Mouse (Mus musculus): ENCODE data around the gene Vdr.

Vdr gene

DNA sequence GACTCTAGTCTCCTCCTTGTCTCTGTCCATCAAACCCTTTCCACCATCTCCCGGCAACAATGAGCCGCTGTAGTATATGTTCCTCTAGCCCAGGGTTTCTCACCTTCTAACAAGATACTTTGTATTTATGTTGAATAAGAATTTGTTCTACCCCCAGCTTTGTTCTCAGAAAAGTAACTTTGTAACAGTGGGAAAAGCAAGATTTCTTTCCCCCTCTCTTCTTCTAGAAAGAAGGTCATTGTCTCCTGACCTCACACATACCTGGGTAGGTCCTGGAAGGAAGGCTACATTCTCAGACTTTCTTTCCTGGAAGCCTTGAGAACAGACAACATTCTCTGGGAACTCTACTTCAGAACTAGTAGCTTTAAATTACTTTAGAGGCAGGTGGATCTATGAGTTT, at the start of gene Vdr:
Gene Vdr (minus strand): TSS at position 101 of the 400 bp plus-strand sequence.
- no peak for DNase-seq (ENCODE audit: low spot score in 2 of 2)

- DNase-seq (ENCODE audit: low spot score in 2 of 2): no peak
Observed at GRCm38 (mm10) chr15:97956416-97956815, 46.0 kb upstream of the Vdr start.

- no peak for DNase-seq (ENCODE audit: low spot score in 2 of 2)
Observed at GRCm38 (mm10) chr15:97955742-97956141, 45.3 kb upstream of the Vdr start.

- DNase-seq (ENCODE audit: low spot score in 2 of 2): no peak
Observed at GRCm38 (mm10) chr15:97955286-97955685, 44.9 kb upstream of the Vdr start.

GRCm38 (mm10) chr15:97954671-97955070, 44.2 kb upstream of the Vdr start:
- no peak for DNase-seq (ENCODE audit: low spot score in 2 of 2)

DNA sequence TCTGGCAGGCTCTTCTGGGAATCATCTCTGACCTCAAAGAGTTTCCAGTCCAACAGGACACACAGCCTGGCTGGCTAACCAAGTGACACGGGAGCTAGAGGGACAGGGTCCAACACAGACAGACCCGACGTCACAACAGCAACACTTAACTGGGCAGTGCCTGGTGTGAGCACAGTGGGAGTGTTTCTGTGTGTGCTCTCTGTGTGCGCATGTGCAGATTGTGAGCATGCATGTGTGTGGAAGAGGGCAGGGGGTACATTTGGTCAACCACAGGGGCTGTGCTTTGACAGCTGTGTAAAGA, 42.4 kb upstream of the Vdr start:
- DNase-seq (ENCODE audit: low spot score in 2 of 2): no peak

GRCm38 (mm10) chr15:97952137-97952888, 41.9 kb upstream of the Vdr start:
- peak; percentile 33 to 75 for DNase-seq (ENCODE audit: low spot score in 2 of 2)

DNA sequence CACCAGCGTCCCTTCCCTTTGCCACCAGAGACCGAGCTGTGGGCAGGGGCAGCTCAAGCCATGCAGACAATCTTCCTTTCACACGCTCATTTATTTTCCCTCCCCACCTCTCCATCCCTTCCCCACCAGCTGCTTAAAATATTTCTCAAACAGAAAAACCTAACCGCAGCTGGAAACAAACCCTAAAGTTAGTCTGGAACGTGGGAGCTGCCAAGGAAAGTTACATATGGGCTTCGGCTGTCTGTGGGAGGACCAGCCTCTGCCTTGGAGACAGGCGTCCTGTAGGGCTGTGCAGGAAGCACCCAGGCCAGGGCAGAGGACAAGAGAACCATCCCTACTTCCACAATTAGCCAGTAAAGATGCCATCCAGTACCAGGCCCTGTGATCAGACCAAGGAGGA, 39.8 kb upstream of the Vdr start:
- DNase-seq (ENCODE audit: low spot score in 2 of 2): no peak

DNA sequence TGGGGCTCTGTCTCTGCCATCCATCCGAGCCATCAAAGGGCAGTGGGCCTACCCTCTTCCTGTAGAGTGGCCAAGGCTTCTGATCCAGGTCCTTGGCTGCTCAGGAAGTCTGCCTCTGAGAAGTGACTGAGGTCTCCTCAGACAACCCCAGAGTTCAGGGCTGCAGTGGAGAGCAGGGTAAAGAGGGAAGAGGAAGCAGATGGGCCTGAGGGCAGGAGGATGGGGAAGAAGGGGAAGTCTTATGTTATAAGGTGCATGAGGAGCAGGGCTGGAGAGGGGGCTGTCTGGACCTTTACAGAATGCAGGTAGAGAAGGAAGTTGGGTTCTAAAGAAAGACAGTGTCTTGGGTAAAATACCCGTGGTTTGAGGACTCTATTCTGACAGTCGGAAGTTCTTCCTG, 39.3 kb upstream of the Vdr start:
- no peak for DNase-seq (ENCODE audit: low spot score in 2 of 2)

- no peak for DNase-seq (ENCODE audit: low spot score in 2 of 2)
Observed at GRCm38 (mm10) chr15:97948720-97949119, 38.3 kb upstream of the Vdr start.

DNA sequence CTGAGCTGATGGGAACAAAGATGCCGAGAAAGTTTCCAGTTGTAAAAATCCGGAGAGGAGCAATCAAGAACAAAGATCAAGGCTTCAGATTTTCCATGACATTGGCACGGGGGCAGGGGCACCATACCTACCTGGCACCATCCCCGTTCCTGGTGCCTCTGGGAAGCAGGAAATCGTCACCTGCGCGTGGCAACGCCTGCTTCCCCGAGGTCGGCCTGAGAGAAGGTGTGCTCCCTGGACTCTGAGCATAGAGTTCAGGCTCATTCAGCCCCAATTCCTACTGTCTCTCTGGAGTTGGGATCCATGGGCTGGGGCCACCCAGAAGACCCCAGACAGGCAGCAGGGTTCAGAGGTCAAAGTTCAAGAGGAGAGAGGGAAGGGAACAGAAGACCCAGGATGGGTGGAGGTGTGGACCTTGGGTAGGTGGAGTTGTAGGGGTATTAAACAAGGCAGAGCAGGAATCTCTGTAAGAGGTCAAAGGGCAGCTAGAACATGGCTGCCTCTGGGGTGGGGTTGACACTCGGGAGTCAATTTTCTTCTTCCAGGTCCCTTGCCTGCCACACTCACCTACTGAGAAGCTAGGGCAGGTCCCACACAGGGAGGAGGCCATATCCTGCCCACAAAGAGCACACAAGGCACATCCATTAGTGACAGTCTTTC, 35.4 kb upstream of the Vdr start:
- DNase-seq (ENCODE audit: low spot score in 2 of 2): no peak

DNA sequence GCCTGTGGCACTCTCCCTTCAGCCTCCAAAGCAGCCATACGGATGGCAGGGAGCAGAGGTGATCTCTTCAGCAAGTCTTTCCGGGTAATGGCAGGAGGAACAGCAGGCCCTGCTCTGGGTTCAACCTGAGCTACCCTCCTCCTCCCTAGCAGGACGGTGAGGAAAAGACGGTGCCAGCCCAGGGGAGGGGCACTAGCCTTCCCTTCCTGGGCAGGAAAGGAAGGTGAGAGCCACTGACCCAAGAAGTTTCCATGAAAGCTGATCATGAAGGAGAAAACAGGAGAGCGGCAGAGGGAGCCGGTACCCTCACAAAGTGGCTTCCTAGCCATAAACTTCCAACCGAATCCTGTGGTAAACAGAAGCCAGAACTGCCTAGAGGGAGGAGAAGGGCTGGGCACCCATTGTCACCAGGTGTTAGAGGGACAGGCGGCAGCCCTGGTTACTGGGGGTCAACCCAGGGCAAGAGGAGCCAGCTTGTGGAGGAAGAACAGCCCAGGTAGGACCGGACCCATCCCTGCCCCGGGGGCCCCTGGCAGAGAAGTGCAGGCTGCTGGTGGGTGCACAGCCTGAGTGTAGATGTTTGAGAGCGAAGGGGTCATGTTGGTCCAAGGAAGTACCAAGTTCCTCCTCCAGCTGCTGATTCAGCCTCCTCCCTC, 34.6 kb upstream of the Vdr start:
- DNase-seq (ENCODE audit: low spot score in 2 of 2): no peak

GRCm38 (mm10) chr15:97943356-97943755, 32.9 kb upstream of the Vdr start:
- DNase-seq (ENCODE audit: low spot score in 2 of 2): no peak

DNA sequence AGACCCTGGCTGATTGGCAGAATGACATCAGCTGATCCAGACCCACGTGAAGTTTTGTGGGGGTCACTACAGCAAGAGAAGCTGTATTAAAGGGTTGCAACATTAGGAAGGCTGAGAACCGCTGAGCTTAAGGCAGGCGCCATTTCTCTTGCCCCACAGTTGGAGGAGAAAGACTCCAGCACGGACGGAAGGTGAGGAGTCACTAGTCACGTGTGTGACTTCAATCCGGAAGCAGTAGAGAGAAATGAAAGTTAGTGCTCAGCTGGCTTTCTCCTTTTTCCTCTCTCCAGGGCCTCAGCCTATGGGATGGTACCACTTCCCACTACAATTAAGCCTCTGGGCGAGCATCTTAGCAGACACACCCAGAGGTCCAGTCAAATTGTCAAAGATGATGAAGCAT, 32.1 kb upstream of the Vdr start:
- DNase-seq (ENCODE audit: low spot score in 2 of 2): no peak

DNA sequence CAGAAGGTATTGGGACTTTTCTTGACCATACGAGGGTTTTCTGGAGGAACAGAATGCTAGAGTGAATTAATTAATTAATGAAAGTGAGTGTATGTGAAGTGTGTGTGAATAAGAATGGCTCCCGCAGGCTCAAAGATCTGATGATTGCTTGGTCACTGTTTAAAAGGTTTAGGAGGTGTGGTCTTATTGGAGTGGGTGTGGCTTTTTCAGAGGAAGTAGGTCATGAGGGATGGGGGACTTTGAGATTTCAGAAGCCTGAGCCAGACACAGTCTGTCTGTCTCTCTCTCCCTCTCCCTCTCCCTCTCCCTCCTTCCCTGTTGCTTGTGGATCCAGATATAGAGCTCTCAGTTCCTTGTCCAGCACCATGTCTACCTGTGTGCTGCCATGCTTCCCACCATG, 30.9 kb upstream of the Vdr start:
- no peak for DNase-seq (ENCODE audit: low spot score in 2 of 2)

DNA sequence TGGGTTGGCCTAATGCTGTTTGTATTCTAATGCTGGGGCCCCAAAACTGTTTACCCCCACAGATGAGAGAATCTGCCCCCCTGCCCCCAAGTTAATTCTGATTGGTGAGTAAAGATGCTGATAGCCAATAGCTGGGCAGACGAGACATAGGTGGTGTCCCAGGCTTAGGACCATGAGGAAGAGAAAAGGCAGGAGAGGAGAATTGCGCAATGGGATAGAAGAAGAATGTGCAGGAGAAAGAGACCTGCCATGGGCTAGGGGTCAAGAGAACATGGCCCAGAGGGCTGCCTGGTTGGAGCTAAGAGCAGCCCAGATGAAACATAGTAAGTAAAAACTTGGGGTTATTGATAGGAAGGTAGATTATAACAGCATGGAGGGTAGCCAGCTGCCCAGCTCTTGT, 29.7 kb upstream of the Vdr start:
- DNase-seq (ENCODE audit: low spot score in 2 of 2): no peak

- no peak for DNase-seq (ENCODE audit: low spot score in 2 of 2)
Observed at GRCm38 (mm10) chr15:97938580-97938979, 28.1 kb upstream of the Vdr start.

- no peak for DNase-seq (ENCODE audit: low spot score in 2 of 2)
Observed at GRCm38 (mm10) chr15:97932441-97932840, 22.0 kb upstream of the Vdr start.

DNA sequence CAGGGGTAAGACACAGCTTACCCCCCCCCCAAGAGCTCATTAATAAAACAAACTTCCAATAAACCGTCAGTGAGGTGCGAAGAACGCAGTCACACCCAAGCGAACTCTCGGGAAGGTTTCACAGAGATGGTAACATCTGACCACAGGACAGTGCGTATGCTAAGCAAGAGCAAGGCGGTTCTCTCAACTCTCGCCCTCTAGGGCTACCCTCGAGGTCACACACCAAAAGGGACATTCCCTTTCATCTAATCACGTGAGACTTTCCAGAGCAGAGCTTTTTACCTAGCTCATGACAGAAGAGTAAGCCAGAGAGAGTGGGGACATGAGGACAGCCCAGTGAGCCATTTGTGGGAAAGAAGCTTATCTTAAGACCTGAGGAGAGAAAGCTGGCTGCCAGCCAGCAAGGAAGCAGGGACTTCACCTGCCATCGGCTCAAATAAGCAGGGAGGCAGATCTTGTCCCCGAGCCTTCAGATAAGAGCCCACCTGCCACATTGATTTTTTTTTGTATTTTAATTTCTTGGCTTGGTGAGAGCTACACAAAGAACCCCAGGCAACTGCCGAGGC, 18.9 kb upstream of the Vdr start:
- DNase-seq (ENCODE audit: low spot score in 2 of 2): no peak

DNA sequence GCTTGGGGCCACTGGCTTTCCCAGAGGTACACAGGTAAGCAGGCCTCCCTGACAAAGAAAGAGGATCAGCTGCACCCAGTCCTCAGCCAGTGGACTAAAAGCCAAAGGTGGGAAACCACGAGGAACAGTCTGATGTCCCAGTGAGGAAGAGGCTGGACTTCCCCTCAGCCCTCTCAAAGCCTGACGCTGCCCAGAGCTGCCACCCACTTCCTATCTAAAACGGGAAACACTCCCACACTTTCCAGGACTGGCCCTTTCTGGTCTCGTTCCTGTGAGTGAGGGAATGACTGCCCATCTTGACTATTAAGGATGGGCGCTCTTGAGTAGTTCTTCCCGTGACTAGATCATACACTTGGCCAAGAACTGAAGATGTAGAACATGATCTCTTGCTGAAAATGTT, 17.4 kb upstream of the Vdr start:
- DNase-seq (ENCODE audit: low spot score in 2 of 2): no peak

DNA sequence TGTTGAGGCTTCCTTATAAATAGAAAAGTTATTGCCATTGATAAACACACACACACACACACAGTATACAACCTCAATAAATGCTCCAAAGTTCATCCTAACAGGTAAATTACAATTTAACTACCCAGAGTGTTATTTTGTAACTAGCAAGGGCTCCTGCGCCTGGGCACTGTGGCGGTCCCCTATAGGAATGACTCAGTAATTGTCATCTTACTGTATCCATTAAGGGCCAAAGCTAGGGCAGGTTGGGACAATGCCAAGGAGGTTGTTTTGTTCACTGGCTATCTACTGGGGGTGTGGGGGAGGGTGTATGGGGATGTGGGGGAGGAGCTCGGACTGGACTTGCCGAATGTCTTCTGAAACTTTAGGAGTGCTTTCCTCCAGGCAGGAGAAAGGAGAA, 16.6 kb upstream of the Vdr start:
- DNase-seq (ENCODE audit: low spot score in 2 of 2): no peak

- DNase-seq (ENCODE audit: low spot score in 2 of 2): no peak
Observed at GRCm38 (mm10) chr15:97922421-97922820, 12.0 kb upstream of the Vdr start.

GRCm38 (mm10) chr15:97921796-97922195, 11.4 kb upstream of the Vdr start:
- DNase-seq (ENCODE audit: low spot score in 2 of 2): no peak
